Mouse (Mus musculus) lung, postnatal 4 days (tissue): ENCODE results near the gene Olfr266.

Source experiments
- DNase-seq, 2 experiments: peaks; one replicate each; pipeline ENCODE4 v3.0.0; 2021

Gene Olfr266

GRCm38 (mm10) chr3:106826187-106826586 is at the start of gene Olfr266:
TSS of gene Olfr266 (minus strand) at chr3:106826287.
- no peak for DNase-seq

DNA sequence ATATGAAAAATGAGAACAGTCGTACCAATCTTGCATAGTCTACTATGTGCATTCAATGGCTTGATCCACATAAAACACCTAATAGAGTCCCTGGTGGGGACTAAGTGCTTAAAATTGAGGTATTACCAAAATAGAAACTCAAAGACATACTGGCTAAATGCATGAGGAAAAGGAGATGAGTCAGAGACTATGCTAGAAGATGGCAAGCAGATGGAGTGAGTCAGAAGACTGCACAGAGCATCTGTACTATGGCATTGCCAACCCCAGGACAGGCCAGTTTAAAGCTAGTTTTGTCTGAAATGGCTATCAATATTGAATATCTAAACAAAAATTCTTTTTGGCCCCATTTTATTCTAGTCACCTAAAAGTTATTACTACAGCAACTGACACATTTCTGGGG is 49.5 kb upstream of the Olfr266 start:
- no peak for DNase-seq

DNA sequence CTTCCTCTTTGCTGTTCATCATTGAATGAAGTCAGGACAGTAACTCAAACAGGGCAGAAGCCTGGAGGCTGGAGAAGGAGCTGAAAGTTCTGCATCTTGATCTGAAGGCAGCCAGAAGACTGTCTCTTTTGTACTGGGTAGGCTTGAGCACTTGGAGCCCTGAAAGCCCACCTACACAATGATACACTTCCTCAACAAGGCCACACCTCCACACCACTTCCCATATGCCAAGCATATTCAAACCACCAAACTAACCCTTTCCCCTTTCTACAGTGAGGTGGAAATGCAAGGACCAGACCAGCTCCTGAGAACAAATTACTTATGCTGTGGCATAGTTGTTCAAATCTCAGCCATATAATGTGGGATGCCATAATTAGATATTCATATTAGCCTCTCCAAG is 46.8 kb upstream of the Olfr266 start:
- DNase-seq, result peak in 1 of 2 experiments; percentile 7

DNA sequence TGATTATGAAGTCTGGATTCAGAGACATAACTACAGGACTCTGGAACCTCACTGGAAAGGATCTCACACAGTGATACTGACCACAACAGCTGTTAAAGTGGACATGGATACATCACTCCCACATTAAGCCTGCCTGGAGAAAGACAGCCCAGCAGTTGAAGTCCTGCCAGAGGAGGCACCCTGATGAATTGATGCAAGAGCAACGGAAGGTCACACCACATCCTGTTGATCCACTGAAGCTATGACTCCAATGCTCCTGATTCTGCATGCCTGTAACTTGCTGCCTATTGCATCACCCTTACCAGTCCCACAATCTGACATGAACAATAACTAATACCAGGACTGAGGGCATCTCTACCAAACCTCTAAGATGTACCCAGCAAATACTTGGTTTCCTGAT is 6.0 kb upstream of the Olfr266 start:
- peak in 1 of 2 experiments; percentile 8 for DNase-seq

GRCm38 (mm10) chr3:106817676-106818075 is 8.4 kb downstream of the Olfr266 start:
- no peak for DNase-seq

DNA sequence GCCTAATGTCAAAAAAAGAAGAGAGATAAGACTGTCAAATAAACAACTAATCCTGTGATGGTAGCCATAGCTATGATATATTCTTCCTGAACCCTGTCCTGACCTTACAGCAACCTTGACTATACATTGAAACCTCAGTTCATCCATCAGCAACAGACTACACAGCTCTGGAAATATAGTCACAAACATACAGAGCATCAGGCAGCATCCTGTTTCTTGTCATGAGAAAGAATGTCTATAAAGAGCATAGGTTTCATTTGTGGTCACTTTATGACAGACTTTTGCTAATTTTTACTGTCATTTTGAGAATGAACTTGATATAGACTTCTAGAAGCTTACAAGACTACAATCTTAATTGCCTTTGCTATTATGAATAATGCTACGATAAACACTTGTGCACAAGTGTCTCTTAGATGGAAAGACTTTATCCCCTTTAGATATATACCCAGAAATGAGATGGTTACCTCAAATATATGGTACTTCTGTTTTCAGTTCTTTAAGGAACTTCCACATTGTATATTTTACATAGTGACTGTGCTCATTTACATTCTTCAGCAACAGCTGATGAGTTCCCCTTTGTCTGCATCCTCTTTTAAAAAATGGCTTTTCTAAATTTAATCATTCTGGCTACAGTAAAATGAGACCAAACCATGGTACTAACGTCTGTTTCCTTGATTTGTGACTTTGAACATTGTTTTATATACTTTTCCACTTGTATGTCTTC is 17.0 kb downstream of the Olfr266 start:
- DNase-seq, result no peak

GRCm38 (mm10) chr3:106798079-106798478 is 28.0 kb downstream of the Olfr266 start:
- DNase-seq, result no peak

DNA sequence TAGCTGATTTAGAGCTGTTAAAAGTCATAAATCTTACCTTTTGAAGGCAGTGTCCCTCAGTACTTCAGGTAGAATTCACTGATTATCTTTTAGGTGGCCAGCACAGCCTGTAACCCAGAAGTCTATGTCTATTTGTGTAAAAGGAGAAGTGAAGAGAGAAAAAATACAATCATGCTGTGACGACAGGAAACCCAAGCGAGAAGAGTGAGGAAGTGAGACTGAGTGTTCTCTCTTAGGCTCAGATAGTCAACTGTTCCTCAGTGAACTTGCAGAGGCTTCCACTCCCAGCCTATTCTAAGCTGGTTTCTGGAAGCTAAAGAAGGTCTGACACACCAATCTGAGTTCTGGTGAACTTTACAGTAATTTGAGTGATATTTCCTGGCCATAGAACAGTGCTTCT is 36.2 kb downstream of the Olfr266 start, which contains the start of gene Cd53:
Cd53 (minus strand) TSS at position 220 of the 400 bp plus-strand sequence.
- DNase-seq, result peak in 1 of 2 experiments; percentile 17

- DNase-seq, result no peak
These were observed 37.6 kb downstream of the Olfr266 start for GRCm38 (mm10) chr3:106788440-106788887.

DNA sequence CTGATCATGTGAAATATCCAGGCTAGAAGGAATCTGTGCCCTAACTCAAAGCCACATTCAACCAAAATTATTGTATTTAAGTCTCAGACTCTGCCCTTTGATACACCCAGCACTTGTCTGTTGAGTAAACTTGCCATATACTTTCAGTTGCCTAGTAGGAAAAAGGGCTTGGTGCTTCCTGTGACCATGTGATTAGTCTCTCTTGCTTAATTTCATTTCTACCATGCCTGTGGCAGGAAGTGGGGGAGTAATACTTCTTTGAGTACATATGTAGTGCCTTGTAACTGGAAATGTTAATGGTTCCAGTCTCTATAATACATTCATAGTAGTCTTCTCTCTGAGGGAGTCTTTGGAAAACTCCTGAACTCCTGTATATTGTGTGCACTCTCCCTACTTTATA is 38.1 kb downstream of the Olfr266 start:
- DNase-seq, result no peak

- no peak for DNase-seq
These were observed 41.0 kb downstream of the Olfr266 start for GRCm38 (mm10) chr3:106785130-106785529.

- no peak for DNase-seq
These were observed 54.3 kb downstream of the Olfr266 start for GRCm38 (mm10) chr3:106771834-106772233.
